Mouse (Mus musculus) cortical plate, adult 2 months (tissue): ENCODE data around the gene Prdm5. TPM values are rescaled to one million over a fixed set of nuclear protein-coding genes. Genes with fewer than 3 reads are reported as not detected.

ENCODE experiments used
- H3K27ac ChIP-seq: fragments of 200-500 bp; 2 replicates; pipeline ENCODE4 v1.5.1; 2012; ENCODE audit warnings: low read length, control low read depth, inconsistent platforms; ENCODE audit not compliant: insufficient read depth
- H3K4me1 ChIP-seq: fragments of 200-500 bp; 2 replicates; pipeline ENCODE4 v1.6.1; 2011; ENCODE audit warnings: low read length; ENCODE audit not compliant: control insufficient read depth, insufficient read depth
- H3K4me3 ChIP-seq: fragments of 200-500 bp; 2 replicates; pipeline ENCODE4 v1.5.1; 2011; ENCODE audit warnings: mild to moderate bottlenecking, low read length, control low read depth; ENCODE audit not compliant: insufficient read depth
- CTCF ChIP-seq: fragments of 200-500 bp; IDR thresholded peaks from 2 replicates; pipeline ENCODE4 v1.5.1; 2011; ENCODE audit warnings: mild to moderate bottlenecking, control low read depth, low read length; ENCODE audit not compliant: insufficient read depth; ENCODE audit errors: extremely low read depth
- POLR2A ChIP-seq: fragments of 200-500 bp; IDR thresholded peaks from 2 replicates; pipeline ENCODE4 v1.6.1; 2011; ENCODE audit warnings: mild to moderate bottlenecking, low read length, control low read depth; ENCODE audit not compliant: insufficient read depth; ENCODE audit errors: extremely low read depth
- polyA plus RNA-seq: library from polyadenylated mRNA; depleted of rRNA; stranded (reverse); fragments of >200 nt; gene quantifications from 2 replicates; pipeline ENCODE4 v1.2.3, GENCODE M21; 2012

The Prdm5 gene
- polyA plus RNA-seq, 1 experiment, result 4.8 TPM

- Histone ChIP-seq H3K27ac (no peak overlapping the region), H3K4me3 (no peak overlapping the region), H3K4me1 (peaks cover 2% of the 10 kb centered on the region; the same call in 1 of the 2 replicates)
- TF ChIP-seq POLR2A, result no peak
- TF ChIP-seq CTCF, result no peak
These were observed 49.9 kb downstream of the Prdm5 start for GRCm38 (mm10) chr6:65828656-65829055.

GRCm38 (mm10) chr6:65831443-65831842 lies 52.7 kb downstream of the Prdm5 start:
- no peak overlapping the region for H3K27ac ChIP-seq
- H3K4me3 ChIP-seq, result no peak overlapping the region
- TF ChIP-seq POLR2A (no peak), CTCF (no peak)
- H3K4me1 ChIP-seq, result no peaks in the 10 kb centered on the region

GRCm38 (mm10) chr6:65834013-65834412 lies 55.2 kb downstream of the Prdm5 start:
- Histone ChIP-seq H3K27ac (no peak overlapping the region), H3K4me3 (no peak overlapping the region)
- TF ChIP-seq CTCF, result no peak
- no peak for TF ChIP-seq POLR2A

DNA sequence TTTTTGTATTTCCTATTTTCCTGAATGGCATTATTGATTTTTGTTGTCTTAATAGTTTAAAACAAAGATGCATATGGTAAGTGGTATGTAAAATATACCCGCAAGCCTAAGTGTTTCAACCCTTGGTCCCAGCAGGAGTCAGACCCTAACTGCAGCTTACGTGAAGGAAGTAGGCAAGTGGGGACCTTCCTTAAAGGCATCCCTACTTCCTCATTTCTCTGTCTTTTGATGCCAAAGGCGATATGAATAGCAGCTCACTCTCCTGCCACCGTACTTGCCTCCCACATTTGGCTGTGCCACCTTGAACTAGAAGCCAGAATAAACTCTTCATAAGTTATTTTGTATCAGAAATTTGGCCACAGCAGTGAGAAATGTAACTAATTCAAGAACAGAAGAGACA lies 63.8 kb downstream of the Prdm5 start:
- H3K4me1 ChIP-seq, result no peaks in the 10 kb centered on the region
- no peak overlapping the region for H3K4me3 ChIP-seq
- H3K27ac ChIP-seq, result no peak overlapping the region
- no peak for TF ChIP-seq POLR2A

More at GRCm38 (mm10) chr6:65834013-65834412, 55.2 kb downstream of the Prdm5 start:
- no peaks in the 10 kb centered on the region for H3K4me1 ChIP-seq

GRCm38 (mm10) chr6:65849127-65849526 lies 70.3 kb downstream of the Prdm5 start:
- Histone ChIP-seq H3K4me3 (no peak overlapping the region), H3K27ac (no peak overlapping the region)
- TF ChIP-seq POLR2A (no peak), CTCF (no peak)

DNA sequence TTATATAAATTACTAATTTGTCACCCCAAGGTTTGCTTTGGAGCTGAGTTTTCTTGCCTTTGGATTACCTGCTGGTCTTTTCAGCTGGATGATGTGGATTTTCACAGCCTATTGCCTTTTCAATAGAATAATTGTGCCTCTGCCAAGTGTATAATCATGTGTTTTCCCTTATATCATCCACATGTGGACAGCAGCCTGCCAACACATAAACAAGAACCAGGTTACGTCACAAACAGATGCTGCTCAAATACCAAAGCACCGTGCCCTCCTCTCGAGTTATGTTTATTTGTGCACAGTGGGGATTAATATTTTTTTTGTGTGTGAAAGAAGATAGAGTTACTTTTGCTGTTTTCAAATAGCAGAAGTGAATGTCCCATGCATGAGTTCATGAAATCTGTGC lies 70.9 kb downstream of the Prdm5 start:
- Histone ChIP-seq H3K4me3 (no peak overlapping the region), H3K27ac (no peak overlapping the region), H3K4me1 (no peaks in the 10 kb centered on the region; the same call in 1 of the 2 replicates)
- TF ChIP-seq CTCF (no peak), POLR2A (no peak)

More at GRCm38 (mm10) chr6:65849127-65849526, 70.3 kb downstream of the Prdm5 start:
- no peaks in the 10 kb centered on the region; the same call in 1 of the 2 replicates for H3K4me1 ChIP-seq

GRCm38 (mm10) chr6:65850221-65850620 lies 71.4 kb downstream of the Prdm5 start:
- TF ChIP-seq CTCF (no peak), POLR2A (no peak)
- Histone ChIP-seq H3K27ac (no peak overlapping the region), H3K4me1 (no peaks in the 10 kb centered on the region; the same call in 1 of the 2 replicates), H3K4me3 (no peak overlapping the region)

- no peak for TF ChIP-seq CTCF
- TF ChIP-seq POLR2A, result no peak
- Histone ChIP-seq H3K4me1 (no peaks in the 10 kb centered on the region; the same call in 1 of the 2 replicates), H3K4me3 (no peak overlapping the region), H3K27ac (no peak overlapping the region)
These were observed 75.2 kb downstream of the Prdm5 start for GRCm38 (mm10) chr6:65854020-65854419.

DNA sequence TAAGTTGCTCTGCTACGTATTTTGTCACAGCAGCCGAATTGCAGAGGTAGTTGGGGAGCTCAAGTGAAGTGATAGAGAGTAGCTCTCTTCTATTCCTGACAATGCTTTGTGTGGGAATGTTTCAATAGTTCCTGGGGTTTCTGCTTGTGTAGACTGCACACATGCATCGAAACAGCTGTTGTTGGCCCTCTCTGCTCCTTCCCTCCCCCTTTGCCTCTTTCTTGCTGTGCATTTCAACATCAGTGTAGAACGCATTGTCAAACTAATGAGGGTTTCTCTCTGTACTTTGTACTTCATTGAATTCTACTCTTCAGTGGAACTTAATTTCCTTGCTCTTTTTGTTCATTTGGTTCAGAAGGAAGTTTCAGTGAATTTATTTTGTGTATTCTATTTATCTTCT lies 75.8 kb downstream of the Prdm5 start:
- H3K27ac ChIP-seq, result no peak overlapping the region
- H3K4me1 ChIP-seq, result no peaks in the 10 kb centered on the region; the same call in 1 of the 2 replicates
- H3K4me3 ChIP-seq, result no peak overlapping the region
- TF ChIP-seq CTCF (no peak), POLR2A (no peak)

- Histone ChIP-seq H3K4me1 (no peaks in the 10 kb centered on the region), H3K4me3 (no peak overlapping the region), H3K27ac (no peak overlapping the region)
- TF ChIP-seq CTCF, result no peak
- TF ChIP-seq POLR2A, result no peak
These were observed 81.8 kb downstream of the Prdm5 start for GRCm38 (mm10) chr6:65860609-65861008.

DNA sequence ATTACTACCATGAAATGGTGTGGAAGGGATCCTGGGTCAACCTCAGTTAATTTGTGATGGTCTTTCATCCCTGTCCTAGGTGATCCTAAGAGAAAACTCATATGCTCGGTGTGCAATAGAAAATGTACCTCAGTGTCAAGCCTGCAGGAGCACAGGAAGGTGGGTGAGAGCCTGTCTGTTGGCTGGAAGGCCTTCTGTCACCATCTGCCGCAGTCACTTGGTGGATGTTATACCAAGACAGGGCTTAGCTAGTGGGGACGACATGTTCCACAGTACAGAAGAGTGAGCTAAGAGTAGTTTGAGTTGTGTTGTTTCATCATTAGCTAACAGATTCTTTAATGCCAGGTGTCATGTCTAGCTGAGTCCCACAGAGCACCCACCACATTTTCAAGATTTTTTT lies 84.0 kb downstream of the Prdm5 start:
- TF ChIP-seq POLR2A (no peak), CTCF (no peak)
- no peak overlapping the region for H3K27ac ChIP-seq
- H3K4me1 ChIP-seq, result no peaks in the 10 kb centered on the region

GRCm38 (mm10) chr6:65864233-65864632 lies 85.4 kb downstream of the Prdm5 start:
- Histone ChIP-seq H3K4me1 (no peaks in the 10 kb centered on the region), H3K27ac (no peak overlapping the region), H3K4me3 (no peak overlapping the region)
- TF ChIP-seq CTCF (no peak), POLR2A (no peak)

More for the DNA sequence above, 84.0 kb downstream of the Prdm5 start:
- H3K4me3 ChIP-seq, result no peak overlapping the region
